Mouse (Mus musculus) MEL (cell line): Measurements from ENCODE around the gene Hist1h2bl.
A peak's percentile ranks its signal among the peaks of the same experiment; 100 is the strongest.

Experiments
- CTCF ChIP-seq, 3 experiments: IDR thresholded peaks in 2 of 3; conservative IDR thresholded peaks in 1 of 3; 2 replicates each; pipeline ENCODE4 v1.5.1; 2011 to 2012; ENCODE audit warnings: low read length in 3 of 3, low read depth in 2 of 3, mild to moderate bottlenecking in 2 of 3, improper control_type of control experiment in 1 of 3, inconsistent platforms in 1 of 3, mixed read lengths in 1 of 3, moderate library complexity in 1 of 3; ENCODE audit not compliant: control insufficient read depth in 1 of 3, insufficient read depth in 1 of 3, poor library complexity in 1 of 3, severe bottlenecking in 1 of 3
- POLR2A ChIP-seq, 2 experiments: IDR thresholded peaks; 2 replicates each; pipeline ENCODE4 v1.6.1; 2011 to 2012; ENCODE audit warnings: low read length in 2 of 2, mild to moderate bottlenecking in 2 of 2, control low read depth in 1 of 2, improper control_type of control experiment in 1 of 2, low read depth in 1 of 2, moderate library complexity in 1 of 2; ENCODE audit not compliant: control insufficient read depth in 1 of 2, insufficient read depth in 1 of 2, poor library complexity in 1 of 2
- POLR2AphosphoS2 ChIP-seq: IDR thresholded peaks from 2 replicates; pipeline ENCODE4 v1.6.1; 2011; ENCODE audit warnings: low read length, improper control_type of control experiment

DNA sequence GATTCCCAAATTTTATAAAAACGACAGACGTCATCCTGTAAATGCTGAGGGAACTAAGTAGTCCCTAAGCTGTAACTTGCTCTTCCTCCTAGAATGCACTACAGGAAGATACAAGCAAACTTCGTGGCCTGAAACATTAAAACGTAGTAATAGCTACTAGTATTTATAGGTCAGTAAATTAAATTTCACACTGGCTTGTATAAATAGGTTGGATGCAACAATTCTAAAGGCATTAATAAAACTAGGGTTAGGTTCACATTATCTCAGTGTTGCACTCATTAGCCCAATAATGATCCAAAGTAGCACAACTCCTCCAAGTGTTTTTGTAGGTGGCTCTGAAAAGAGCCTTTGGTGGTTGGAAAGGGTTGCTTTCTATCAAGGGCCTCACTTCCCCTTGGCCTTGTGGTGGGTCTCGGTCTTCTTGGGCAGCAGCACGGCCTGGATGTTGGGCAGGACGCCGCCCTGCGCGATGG lies 37.1 kb upstream of the Hist1h2bl start:
- TF ChIP-seq POLR2A (IDR thresholded peaks at IDR 0.05; ENCODE audit: control insufficient read depth in 1 of 2, insufficient read depth in 1 of 2, low read depth in 1 of 2, low read length in 2 of 2, poor library complexity in 1 of 2) = peak; percentile 77 to 94; a peak in 3 of 4 replicates
- no peak for TF ChIP-seq CTCF (IDR thresholded peaks at IDR 0.05 in 2 of 3, conservative IDR thresholded peaks at IDR 0.05 in 1 of 3; ENCODE audit: control insufficient read depth in 1 of 3, insufficient read depth in 1 of 3, low read depth in 2 of 3, low read length in 3 of 3, poor library complexity in 1 of 3, severe bottlenecking in 1 of 3)
- no peak for TF ChIP-seq POLR2AphosphoS2
